ENCODE assay signal across 11 mouse cellular contexts in genomic region chr13:53464441-53465001, GRCm38 (mm10). TPM values are rescaled to one million over a fixed set of nuclear protein-coding genes. Genes with fewer than 3 reads are reported as not detected.
DNase-seq lines count a peak whose midpoint lies in the region; ATAC-seq lines count a peak whose summit lies in the region.
"Had no signal": no experiment of that assay in that cellular context is flagged by ENCODE, and none has a peak within 500 bp of the region (broad histone marks: within the 10 kb centered on the region; RNA-seq: fewer than 3 reads in every experiment).

No protein-coding gene starts in this region.

- no peak overlapping the region for H3K4me3 ChIP-seq in forebrain, embryonic 11.5 days (ENCODE audit: low read depth, low read length)
- H3K4me3 ChIP-seq in forebrain, embryonic 14.5 days (ENCODE audit: low read depth, low read length): no peak overlapping the region
- H3K4me3 ChIP-seq in hindbrain, embryonic 12.5 days: peak overlapping the region; percentile 2; the same call in 1 of the 2 replicates
- H3K4me3 ChIP-seq in midbrain, embryonic 15.5 days: no peak overlapping the region
- H3K4me3 ChIP-seq in intestine, embryonic 16.5 days (ENCODE audit: low read length): no peak overlapping the region
- H3K4me3 ChIP-seq: erythroblast, embryonic 14.5 days had no signal

- H3K27ac ChIP-seq in forebrain, embryonic 11.5 days (ENCODE audit: low read depth, low read length): peak overlapping the region; percentile 41
- H3K27ac ChIP-seq in forebrain, embryonic 14.5 days (ENCODE audit: low read depth, low read length): no peak overlapping the region
- H3K27ac ChIP-seq in hindbrain, embryonic 12.5 days: peak overlapping the region; percentile 71
- H3K27ac ChIP-seq in midbrain, embryonic 15.5 days: no peak overlapping the region
- no peak overlapping the region for H3K27ac ChIP-seq in intestine, embryonic 16.5 days (ENCODE audit: low read length)

- no peak for ATAC-seq in forebrain, embryonic 11.5 days (replicated peaks; ENCODE audit: low FRiP score)
- ATAC-seq in forebrain, embryonic 14.5 days: no peak
- ATAC-seq in hindbrain, embryonic 12.5 days (ENCODE audit: low FRiP score): peak; percentile 57
- ATAC-seq in midbrain, embryonic 15.5 days (replicated peaks): 0 out of 2 replicates have a peak, but pooled peaks have one; percentile 37
- no peak for ATAC-seq in intestine, embryonic 16.5 days

- peaks cover 21% of the 10 kb centered on the region for H3K4me1 ChIP-seq in forebrain, embryonic 11.5 days (replicated peaks; ENCODE audit: control insufficient read depth, insufficient read depth, low read length)
- H3K4me1 ChIP-seq in forebrain, embryonic 14.5 days (ENCODE audit: control insufficient read depth, insufficient read depth, low read length): no peaks in the 10 kb centered on the region; the same call in 1 of the 2 replicates
- H3K4me1 ChIP-seq in hindbrain, embryonic 12.5 days: peaks cover 54% of the 10 kb centered on the region
- H3K4me1 ChIP-seq in midbrain, embryonic 15.5 days: peaks cover 24% of the 10 kb centered on the region
- H3K4me1 ChIP-seq in intestine, embryonic 16.5 days (ENCODE audit: control insufficient read depth, insufficient read depth, low read length): peaks cover 7% of the 10 kb centered on the region

- peaks cover 90% of the 10 kb centered on the region for H3K27me3 ChIP-seq in forebrain, embryonic 11.5 days (ENCODE audit: control insufficient read depth, insufficient read depth, low read length)
- H3K27me3 ChIP-seq in forebrain, embryonic 14.5 days (replicated peaks; ENCODE audit: control insufficient read depth, insufficient read depth, low read length): peaks cover 93% of the 10 kb centered on the region
- peaks cover 84% of the 10 kb centered on the region for H3K27me3 ChIP-seq in hindbrain, embryonic 12.5 days
- peaks cover 79% of the 10 kb centered on the region for H3K27me3 ChIP-seq in midbrain, embryonic 15.5 days (replicated peaks)
- H3K27me3 ChIP-seq in intestine, embryonic 16.5 days (replicated peaks; ENCODE audit: control insufficient read depth, insufficient read depth, low read length): peaks cover 70% of the 10 kb centered on the region

- H3K9me3 ChIP-seq in forebrain, embryonic 11.5 days (ENCODE audit: control insufficient read depth, low read length): no peaks in the 10 kb centered on the region
- no peaks in the 10 kb centered on the region for H3K9me3 ChIP-seq in forebrain, embryonic 14.5 days (replicated peaks; ENCODE audit: control insufficient read depth, low read length)
- H3K9me3 ChIP-seq in hindbrain, embryonic 12.5 days (replicated peaks): no peaks in the 10 kb centered on the region
- no peaks in the 10 kb centered on the region for H3K9me3 ChIP-seq in midbrain, embryonic 15.5 days
- no peaks in the 10 kb centered on the region for H3K9me3 ChIP-seq in intestine, embryonic 16.5 days (ENCODE audit: control insufficient read depth, low read length)

- H3K9ac ChIP-seq in forebrain, embryonic 11.5 days (ENCODE audit: low read length): no peak overlapping the region
- no peak overlapping the region for H3K9ac ChIP-seq in forebrain, embryonic 14.5 days (ENCODE audit: low read length)
- H3K9ac ChIP-seq in hindbrain, embryonic 12.5 days: 0 out of 2 replicates have a peak overlapping the region, but pooled peaks have one; percentile 15
- H3K9ac ChIP-seq in midbrain, embryonic 15.5 days: no peak overlapping the region
- H3K9ac ChIP-seq in intestine, embryonic 16.5 days (ENCODE audit: low read depth, low read length): no peak overlapping the region

- H3K4me2 ChIP-seq in forebrain, embryonic 11.5 days (ENCODE audit: low read depth, low read length, severe bottlenecking): 0 out of 2 replicates have a peak overlapping the region, but pooled peaks have one; percentile 0
- H3K4me2 ChIP-seq in forebrain, embryonic 14.5 days (ENCODE audit: low read length): no peak overlapping the region
- peak overlapping the region; percentile 43 for H3K4me2 ChIP-seq in hindbrain, embryonic 12.5 days (replicated peaks)
- peak overlapping the region; percentile 17; the same call in 1 of the 2 replicates for H3K4me2 ChIP-seq in midbrain, embryonic 15.5 days
- no peak overlapping the region for H3K4me2 ChIP-seq in intestine, embryonic 16.5 days (ENCODE audit: low read depth, low read length)

- peak; percentile 77 for DNase-seq in forebrain, embryonic 11.5 days (ENCODE audit: low spot score)
- no peak for DNase-seq in forebrain, embryonic 14.5 days (ENCODE audit: low spot score)
- DNase-seq in ZHBTc4 (ENCODE audit: low read depth, low spot score): peak; percentile 52
- no peak for DNase-seq in thymus, postnatal 0 days (ENCODE audit: low spot score)
- no peak for DNase-seq in thymus, postnatal 10 days (ENCODE audit: low spot score in 2 of 2)
- DNase-seq: B cell, adult 2 months had no signal

- under 1% methylated on average over 19 of the region's 21 CpGs for WGBS in forebrain, embryonic 11.5 days
- 1% methylated on average over 18 of the region's 21 CpGs for WGBS in forebrain, embryonic 14.5 days
- under 1% methylated on average over 18 of the region's 21 CpGs for WGBS in hindbrain, embryonic 12.5 days
- 1% methylated on average over 21 of the region's 21 CpGs for WGBS in midbrain, embryonic 15.5 days
- WGBS in intestine, embryonic 16.5 days: 14% methylated on average over 20 of the region's 21 CpGs

- H3K36me3 ChIP-seq in forebrain, embryonic 11.5 days (ENCODE audit: control insufficient read depth, insufficient read depth, low read length): no peaks in the 10 kb centered on the region
- H3K36me3 ChIP-seq in forebrain, embryonic 14.5 days (ENCODE audit: control insufficient read depth, insufficient read depth, low read length): no peaks in the 10 kb centered on the region
- no peaks in the 10 kb centered on the region for H3K36me3 ChIP-seq in hindbrain, embryonic 12.5 days
- no peaks in the 10 kb centered on the region for H3K36me3 ChIP-seq in midbrain, embryonic 15.5 days (replicated peaks)
- no peaks in the 10 kb centered on the region for H3K36me3 ChIP-seq in intestine, embryonic 16.5 days (ENCODE audit: control insufficient read depth, insufficient read depth, low read length)

RNA-seq across cellular contexts. Expression of gene Msx2, which starts 8.4 kb away (rescaled TPM):
- polyA plus RNA-seq in forebrain, embryonic 11.5 days (2014; fragmentation: Nextera tagmentation; extraction: Ambion mirVana): 33.0 and 36.6 TPM in 2 replicates
- 0.44 and 0.70 TPM in 2 replicates for polyA plus RNA-seq in forebrain, embryonic 14.5 days (2014; fragmentation: Nextera tagmentation; extraction: Ambion mirVana)
- 60.3 and 65.2 TPM in 2 replicates for polyA plus RNA-seq in hindbrain, embryonic 12.5 days (2016; fragmentation: Nextera tagmentation; extraction: Ambion mirVana)
- 0.60 and 0.83 TPM in 2 replicates for polyA plus RNA-seq in midbrain, embryonic 15.5 days (2015; fragmentation: Nextera tagmentation; extraction: Ambion mirVana)
- 0.16 and 0.18 TPM in 2 replicates for polyA plus RNA-seq in intestine, embryonic 16.5 days (2015; fragmentation: Nextera tagmentation; extraction: Ambion mirVana)
- 0.07 TPM in 1 of 2 replicates, not detected in the other for polyA plus RNA-seq in thymus, postnatal 0 days (2015; fragmentation: Nextera tagmentation; extraction: Ambion mirVana)
- polyA plus RNA-seq: erythroblast, embryonic 14.5 days; liver, embryonic 16.5 days had no signal

Comparison
In these comparisons a context has a peak if more than half of its experiments do, and no peak if none do; other contexts are left out.
1. DNase-seq: peak in forebrain, embryonic 11.5 days (single experiment) and ZHBTc4 (single experiment); none in forebrain, embryonic 14.5 days (single experiment), thymus, postnatal 0 days (single experiment) and thymus, postnatal 10 days (0 of 2).
2. H3K27ac ChIP-seq: peak in forebrain, embryonic 11.5 days (single experiment) and hindbrain, embryonic 12.5 days (single experiment); none in forebrain, embryonic 14.5 days (single experiment), midbrain, embryonic 15.5 days (single experiment) and intestine, embryonic 16.5 days (single experiment).
3. H3K4me2 ChIP-seq: peak in forebrain, embryonic 11.5 days (single experiment), hindbrain, embryonic 12.5 days (single experiment) and midbrain, embryonic 15.5 days (single experiment); none in forebrain, embryonic 14.5 days (single experiment) and intestine, embryonic 16.5 days (single experiment).
4. RNA of gene Msx2, which starts 8.4 kb away (polyA plus RNA-seq): 60.3 to 65.2 TPM in hindbrain, embryonic 12.5 days and 33.0 to 36.6 TPM in forebrain, embryonic 11.5 days; 0.60 to 0.83 TPM in midbrain, embryonic 15.5 days, 0.44 to 0.70 TPM in forebrain, embryonic 14.5 days, 0.16 to 0.18 TPM in intestine, embryonic 16.5 days and 0.07 TPM in thymus, postnatal 0 days; every median in the first group is over 10 times any median in the second.
5. ATAC-seq: peak in hindbrain, embryonic 12.5 days (single experiment) and midbrain, embryonic 15.5 days (single experiment); none in forebrain, embryonic 11.5 days (single experiment), forebrain, embryonic 14.5 days (single experiment) and intestine, embryonic 16.5 days (single experiment).